Mouse (Mus musculus) lung, postnatal 25 days (tissue): ENCODE measurements around the gene Acp2.

Experiments
- DNase-seq: peaks from one replicate; pipeline ENCODE4 v3.0.0; 2022; ENCODE audit warnings: low spot score

The Acp2 gene

DNA sequence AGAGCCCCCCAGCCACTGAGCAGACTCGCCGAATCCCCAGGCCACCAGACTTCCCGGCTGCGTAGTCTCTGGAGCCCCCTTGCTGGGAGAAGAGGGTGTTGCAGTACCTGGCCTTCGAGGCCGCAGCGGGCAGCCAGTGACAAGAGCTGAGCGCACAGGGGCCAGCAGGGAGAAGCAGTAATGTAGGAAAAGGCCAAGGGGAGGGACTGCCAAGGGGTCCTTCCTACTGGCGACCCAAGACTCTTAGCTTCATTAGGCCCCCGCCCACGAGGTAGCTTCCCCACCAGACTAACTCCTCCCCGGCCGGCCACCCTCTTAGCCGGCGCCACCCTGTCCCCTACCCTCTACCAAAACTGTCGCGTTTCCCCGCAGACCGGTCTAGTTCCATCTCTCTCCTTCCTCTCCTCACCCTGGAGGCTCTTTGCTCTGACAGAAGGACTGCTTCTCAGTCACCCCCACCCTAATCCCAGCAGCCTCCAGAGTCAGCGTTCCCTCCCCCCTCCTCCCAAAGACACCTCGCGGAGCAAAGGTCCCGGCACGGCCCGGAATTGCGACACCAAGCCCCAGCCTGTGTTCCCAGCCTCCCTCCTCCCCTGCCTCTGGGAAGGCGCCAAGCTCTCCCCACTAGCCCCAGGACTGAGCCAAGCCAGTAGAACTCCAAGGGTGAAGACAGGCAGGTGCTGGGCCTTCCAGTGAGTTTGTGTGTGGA is 7.9 kb upstream of the Acp2 start:
- peak; percentile 91 for DNase-seq

DNA sequence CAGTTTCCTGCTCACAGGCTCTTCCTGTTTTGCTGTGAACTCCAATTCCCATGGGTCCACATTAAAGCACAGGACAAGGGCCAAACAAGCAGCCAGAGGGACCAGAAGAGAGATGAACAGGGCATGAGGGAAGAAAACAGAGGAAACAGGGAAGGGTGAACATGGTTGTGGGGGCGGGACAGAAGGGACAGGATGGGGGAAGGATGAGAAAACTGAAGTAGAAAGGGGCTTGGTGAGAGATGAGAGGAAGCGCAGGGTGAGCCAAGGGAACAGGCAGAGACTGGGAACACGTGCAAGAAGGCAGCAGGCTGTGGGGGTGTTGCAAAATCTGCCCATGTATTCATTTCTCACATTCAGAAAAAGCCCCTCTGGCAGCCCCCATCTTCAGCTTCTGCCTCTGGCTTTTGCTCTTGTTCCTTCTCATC is 6.1 kb upstream of the Acp2 start:
- DNase-seq, result peak; percentile 36

GRCm38 (mm10) chr2:91198888-91199287 is 3.8 kb upstream of the Acp2 start:
- DNase-seq, result no peak

- no peak for DNase-seq
Measured at GRCm38 (mm10) chr2:91202972-91203656, 429 bp downstream of the Acp2 start.

- DNase-seq, result no peak
Measured at GRCm38 (mm10) chr2:91206254-91206775, 3.6 kb downstream of the Acp2 start.

GRCm38 (mm10) chr2:91213311-91213710 is 10.6 kb downstream of the Acp2 start:
- no peak for DNase-seq

DNA sequence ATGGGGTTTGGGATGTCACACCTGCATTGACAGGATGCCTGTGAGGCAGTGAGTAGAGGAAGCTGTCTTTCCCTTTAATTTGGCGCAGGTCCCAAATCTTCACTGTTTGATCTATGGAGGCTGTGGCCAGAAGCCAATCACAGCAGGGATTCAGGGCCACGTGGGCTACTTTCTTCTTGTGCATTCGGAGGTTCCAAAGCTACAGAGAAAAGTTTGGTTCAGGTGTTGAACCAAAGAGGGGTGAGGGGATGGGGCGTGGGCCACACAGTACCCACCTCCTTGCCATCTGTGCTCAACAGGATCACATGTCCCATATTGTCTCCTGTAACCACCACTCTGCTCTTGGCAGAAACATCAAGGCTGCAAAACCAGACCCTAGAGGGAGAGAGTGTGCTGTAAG is 14.3 kb downstream of the Acp2 start:
- no peak for DNase-seq

DNA sequence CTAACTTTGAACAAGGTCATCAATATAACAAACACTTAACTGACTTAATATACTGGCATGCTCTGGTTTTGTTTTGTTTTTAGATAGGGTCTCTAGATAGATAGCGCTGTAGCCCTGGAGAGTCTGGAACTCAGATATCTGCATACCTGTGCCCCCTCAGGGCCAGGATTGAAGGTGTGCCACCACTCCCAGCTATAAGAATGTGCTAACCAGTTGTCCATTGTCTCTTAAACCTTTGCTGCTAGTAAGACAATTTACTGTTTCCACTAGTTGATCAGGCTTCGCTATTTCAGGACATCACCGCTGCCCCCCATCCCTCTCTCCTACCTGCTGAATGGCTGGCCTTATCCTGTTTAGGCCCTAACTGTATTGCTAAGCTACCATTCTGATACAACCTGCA is 17.8 kb downstream of the Acp2 start:
- no peak for DNase-seq

- DNase-seq, result no peak
Measured at GRCm38 (mm10) chr2:91223614-91224013, 20.9 kb downstream of the Acp2 start.

DNA sequence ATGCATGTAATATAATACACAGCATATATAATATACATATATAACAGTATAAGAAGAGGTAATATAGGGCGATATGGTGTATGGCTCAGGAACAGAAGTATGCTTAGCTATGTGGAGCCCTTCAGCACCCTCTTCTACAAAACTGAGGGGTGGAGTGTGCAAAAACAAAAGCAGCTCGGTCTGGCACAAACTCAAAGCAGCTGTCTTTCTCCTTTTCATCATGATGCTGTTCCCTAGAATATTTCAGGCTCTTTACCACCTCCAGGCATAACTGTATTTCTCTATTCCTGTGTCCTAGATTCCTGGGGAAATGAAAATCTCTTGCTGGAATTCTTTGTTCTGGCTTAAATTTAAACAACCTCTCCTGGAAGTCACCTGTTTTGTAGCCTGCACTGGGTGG is 27.1 kb downstream of the Acp2 start:
- DNase-seq, result no peak

- peak; percentile 92 for DNase-seq
Measured at GRCm38 (mm10) chr2:91236601-91237510, 34.2 kb downstream of the Acp2 start, which contains the start of gene Ddb2. TSS of gene Ddb2 (minus strand) at chr2:91236982.

- DNase-seq, result peak; percentile 26
Measured at GRCm38 (mm10) chr2:91237511-91238080, 34.9 kb downstream of the Acp2 start.

DNA sequence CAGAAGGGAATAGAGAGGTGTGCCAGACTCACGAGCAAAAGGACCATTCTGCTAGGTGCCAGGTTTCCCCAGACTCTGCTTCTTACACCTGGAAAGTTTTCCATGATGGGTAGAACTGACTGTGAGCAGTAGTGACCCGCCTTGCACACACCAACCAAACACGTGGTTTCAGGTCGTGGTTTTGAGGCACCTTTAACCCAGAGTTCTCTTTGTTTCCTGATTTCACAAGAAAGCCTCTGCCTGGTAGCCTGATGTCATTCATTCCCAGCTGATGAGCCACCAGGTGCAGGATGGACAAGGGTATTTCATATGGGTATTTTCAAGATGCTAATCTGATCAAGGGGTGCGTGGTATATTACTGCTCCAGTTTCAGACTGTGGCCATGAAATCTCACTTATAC is 39.9 kb downstream of the Acp2 start:
- no peak for DNase-seq

DNA sequence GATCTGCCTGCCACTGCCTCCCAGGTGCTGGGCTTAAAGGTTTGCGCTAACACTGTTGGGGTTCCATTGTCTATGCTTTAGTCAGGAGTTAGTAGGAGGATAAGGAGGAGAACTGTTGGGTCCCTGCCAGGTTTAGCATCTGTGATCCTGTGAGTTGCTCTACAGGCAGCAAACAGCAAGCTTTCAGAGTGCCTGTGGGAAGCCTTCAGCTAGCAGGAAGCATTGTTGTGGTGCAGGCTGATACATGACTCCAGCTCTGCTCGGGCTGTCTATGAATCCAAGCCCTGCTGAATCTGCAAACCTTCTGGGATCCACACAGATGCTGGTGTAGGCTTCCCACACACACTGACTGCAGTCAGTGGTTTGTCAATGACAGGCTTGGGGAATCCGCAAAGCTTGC is 40.7 kb downstream of the Acp2 start:
- DNase-seq, result no peak

DNA sequence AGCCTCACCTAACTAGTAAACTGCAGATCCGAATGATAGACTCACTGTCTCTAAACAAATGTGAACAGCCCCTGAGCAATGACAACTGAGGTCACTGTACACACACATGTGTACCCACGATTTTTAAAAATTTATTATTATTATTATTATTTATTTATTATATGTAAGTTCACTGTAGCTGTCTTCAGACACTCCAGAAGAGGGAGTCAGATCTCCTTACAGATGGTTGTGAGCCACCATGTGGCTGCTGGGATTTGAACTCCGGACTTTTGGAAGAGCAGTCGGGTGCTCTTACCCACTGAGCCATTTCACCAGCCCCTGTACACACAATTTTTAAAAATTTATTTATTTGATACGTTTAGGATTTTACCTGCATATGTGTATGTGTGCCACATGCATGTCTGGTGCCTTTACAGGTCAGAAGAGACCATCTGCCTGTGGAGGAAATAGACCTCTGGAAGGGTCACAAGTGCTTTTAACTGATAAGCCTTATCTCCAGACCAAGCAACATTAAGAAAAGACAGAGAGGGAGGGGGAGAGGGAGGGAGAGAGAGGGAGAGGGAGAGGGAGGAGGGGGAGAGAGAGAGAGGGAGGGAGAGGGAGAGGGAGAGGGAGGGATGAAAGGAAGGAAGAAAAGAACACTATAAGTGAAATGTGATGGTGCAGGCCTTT is 42.0 kb downstream of the Acp2 start:
- DNase-seq, result no peak

- no peak for DNase-seq
Measured at GRCm38 (mm10) chr2:91248366-91248765, 45.7 kb downstream of the Acp2 start.

GRCm38 (mm10) chr2:91252001-91252400 is 49.3 kb downstream of the Acp2 start:
- no peak for DNase-seq

- no peak for DNase-seq
Measured at GRCm38 (mm10) chr2:91252512-91252911, 49.8 kb downstream of the Acp2 start.

DNA sequence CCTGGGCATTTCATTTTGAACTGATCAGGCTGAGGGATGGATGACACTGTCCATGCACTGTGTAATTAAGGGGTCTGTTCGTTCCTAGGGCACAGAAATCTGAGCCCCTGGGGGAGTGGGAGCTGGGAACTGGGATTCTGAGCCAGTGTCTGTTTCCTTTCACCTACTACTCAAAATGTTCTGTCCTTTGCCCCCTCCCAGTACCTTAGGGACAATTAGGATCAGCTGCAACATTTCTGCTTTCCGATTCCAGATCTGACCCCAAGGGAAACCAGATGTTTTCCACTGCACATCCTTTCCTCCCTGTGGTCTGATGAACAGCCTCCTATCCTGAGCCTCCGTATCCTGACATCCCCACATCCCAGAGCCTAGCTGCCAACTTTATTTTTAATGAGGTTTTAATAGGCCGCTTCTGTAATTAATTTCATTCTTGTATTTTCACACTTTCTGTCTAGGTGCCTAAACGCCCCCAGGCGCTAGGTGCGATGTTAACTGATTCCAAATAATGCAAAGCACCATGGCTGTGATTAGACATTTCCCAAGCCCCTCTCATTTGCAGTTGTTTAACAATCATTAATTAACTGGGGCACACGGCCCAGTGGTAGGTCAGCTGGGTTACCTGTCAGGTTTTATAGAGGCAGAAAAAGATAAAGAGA is 52.2 kb downstream of the Acp2 start:
- DNase-seq, result no peak

DNA sequence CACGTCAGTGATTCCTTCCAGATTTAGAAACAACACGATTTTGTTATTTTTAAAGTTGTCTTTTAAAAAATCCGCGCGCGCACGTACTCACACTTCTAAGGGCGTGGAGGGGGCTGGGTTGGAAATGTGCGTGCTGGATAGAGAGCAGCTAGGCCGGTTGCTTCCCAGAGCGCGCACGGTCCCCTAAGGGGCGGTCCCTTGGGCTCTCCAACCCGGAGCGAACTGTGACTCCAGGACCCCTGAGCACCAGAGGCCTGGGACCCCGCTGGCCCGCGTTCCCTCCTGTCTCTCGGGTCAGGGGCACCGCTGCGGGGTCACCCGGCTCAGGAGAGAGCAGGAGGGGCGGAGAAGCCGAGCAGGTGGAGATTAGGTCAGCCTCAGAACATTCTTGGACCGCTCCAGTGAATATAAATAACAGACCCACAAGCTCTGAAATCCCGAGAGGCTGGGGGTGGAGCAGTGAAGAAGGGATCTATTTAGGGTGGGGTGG is 53.0 kb downstream of the Acp2 start, which contains the start of gene Pacsin3:
Gene Pacsin3, plus strand, starts transcription at position 294 of the 490 bp plus-strand sequence.
- no peak for DNase-seq
